Mouse (Mus musculus): ENCODE data around the gene Snrpf. TPM values are rescaled to one million over a fixed set of nuclear protein-coding genes. Genes with fewer than 3 reads are reported as not detected.
A peak's percentile ranks its signal among the peaks of the same experiment; 100 is the strongest.

Gene Snrpf
- polyA plus RNA-seq (2014; fragmentation: Nextera tagmentation; extraction: Ambion mirVana) = 77.0 and 77.4 TPM in 2 replicates

- Histone ChIP-seq H3K4me1 (ENCODE audit: control insufficient read depth in 2 of 2, insufficient read depth in 2 of 2, low read length in 2 of 2) (peaks cover 6 to 11% of the 10 kb centered on the region in 2 experiments), H3K27ac (replicated peaks in 1 of 2; ENCODE audit: control insufficient read depth in 1 of 2, insufficient read depth in 1 of 2, low read depth in 2 of 2, low read length in 2 of 2) (peak within 1 kb of the TSS; percentile 28 to 64), H3K4me2 (ENCODE audit: low read length) (peak within 1 kb of the TSS; percentile 93), H3K27me3 (ENCODE audit: control insufficient read depth, insufficient read depth, low read length) (no peaks in the 10 kb centered on the region), H3K9me3 (ENCODE audit: control insufficient read depth, low read length) (no peaks in the 10 kb centered on the region), H3K4me3 (ENCODE audit: control insufficient read depth in 1 of 2, insufficient read depth in 1 of 2, low read depth in 1 of 2, low read length in 2 of 2) (peak within 1 kb of the TSS; percentile 68 to 80), H3K36me3 (ENCODE audit: control insufficient read depth, insufficient read depth, low read length) (peaks cover 31% of the 10 kb centered on the region), H3K9ac (ENCODE audit: low read length) (peak within 1 kb of the TSS; percentile 86)
- ATAC-seq (ENCODE audit: insufficient number of reproducible peaks, insufficient read depth, low FRiP score, low read depth) = peak; percentile 90
- under 1% methylated on average over 56 of the region's 63 CpGs for WGBS
These were observed at the start of gene Snrpf for GRCm38 (mm10) chr10:93589281-93589848. Gene Snrpf, minus strand, starts transcription at chr10:93589706.

GRCm38 (mm10) chr10:93635941-93636340 lies 46.4 kb upstream of the Snrpf start:
- Histone ChIP-seq H3K27ac (replicated peaks in 1 of 2; ENCODE audit: control insufficient read depth in 1 of 2, insufficient read depth in 1 of 2, low read depth in 2 of 2, low read length in 2 of 2) (no peak overlapping the region), H3K4me1 (ENCODE audit: control insufficient read depth in 2 of 2, insufficient read depth in 2 of 2, low read length in 2 of 2) (peaks cover 3 to 5% of the 10 kb centered on the region in 2 experiments; a peak in 2 of 4 replicates), H3K4me2 (ENCODE audit: low read length) (no peak overlapping the region), H3K4me3 (ENCODE audit: control insufficient read depth in 1 of 2, insufficient read depth in 1 of 2, low read depth in 1 of 2, low read length in 2 of 2) (no peak overlapping the region), H3K36me3 (ENCODE audit: control insufficient read depth, insufficient read depth, low read length) (no peaks in the 10 kb centered on the region), H3K9ac (ENCODE audit: low read length) (no peak overlapping the region), H3K27me3 (ENCODE audit: control insufficient read depth, insufficient read depth, low read length) (peaks cover 52% of the 10 kb centered on the region), H3K9me3 (ENCODE audit: control insufficient read depth, low read length) (no peaks in the 10 kb centered on the region)
- whole genome bisulfite sequencing = 49% methylated on average over 9 of the region's 9 CpGs
- ATAC-seq (ENCODE audit: insufficient number of reproducible peaks, insufficient read depth, low FRiP score, low read depth) = no peak

- Histone ChIP-seq H3K4me1 (ENCODE audit: control insufficient read depth in 2 of 2, insufficient read depth in 2 of 2, low read length in 2 of 2) (no peaks in the 10 kb centered on the region), H3K4me2 (ENCODE audit: low read length) (no peak overlapping the region), H3K9me3 (ENCODE audit: control insufficient read depth, low read length) (no peaks in the 10 kb centered on the region), H3K9ac (ENCODE audit: low read length) (no peak overlapping the region), H3K27ac (replicated peaks in 1 of 2; ENCODE audit: control insufficient read depth in 1 of 2, insufficient read depth in 1 of 2, low read depth in 2 of 2, low read length in 2 of 2) (no peak overlapping the region), H3K27me3 (ENCODE audit: control insufficient read depth, insufficient read depth, low read length) (peaks cover 36% of the 10 kb centered on the region), H3K36me3 (ENCODE audit: control insufficient read depth, insufficient read depth, low read length) (no peaks in the 10 kb centered on the region), H3K4me3 (ENCODE audit: control insufficient read depth in 1 of 2, insufficient read depth in 1 of 2, low read depth in 1 of 2, low read length in 2 of 2) (no peak overlapping the region)
- no peak for ATAC-seq (ENCODE audit: insufficient number of reproducible peaks, insufficient read depth, low FRiP score, low read depth)
- WGBS = 90% methylated on average over 2 of the region's 2 CpGs
These were observed 44.5 kb upstream of the Snrpf start for GRCm38 (mm10) chr10:93633971-93634370.

- H3K9me3 ChIP-seq (ENCODE audit: control insufficient read depth, low read length) = no peaks in the 10 kb centered on the region
- 75% methylated on average over 5 of the region's 5 CpGs for WGBS
- no peaks in the 10 kb centered on the region for H3K4me1 ChIP-seq (ENCODE audit: control insufficient read depth in 2 of 2, insufficient read depth in 2 of 2, low read length in 2 of 2)
- H3K27me3 ChIP-seq (ENCODE audit: control insufficient read depth, insufficient read depth, low read length) = peaks cover 32% of the 10 kb centered on the region
- H3K27ac ChIP-seq (replicated peaks in 1 of 2; ENCODE audit: control insufficient read depth in 1 of 2, insufficient read depth in 1 of 2, low read depth in 2 of 2, low read length in 2 of 2) = no peak overlapping the region
- H3K9ac ChIP-seq (ENCODE audit: low read length) = no peak overlapping the region
- H3K36me3 ChIP-seq (ENCODE audit: control insufficient read depth, insufficient read depth, low read length) = no peaks in the 10 kb centered on the region
- no peak overlapping the region for H3K4me3 ChIP-seq (ENCODE audit: control insufficient read depth in 1 of 2, insufficient read depth in 1 of 2, low read depth in 1 of 2, low read length in 2 of 2)
- no peak for ATAC-seq (ENCODE audit: insufficient number of reproducible peaks, insufficient read depth, low FRiP score, low read depth)
- H3K4me2 ChIP-seq (ENCODE audit: low read length) = no peak overlapping the region
These were observed 44.1 kb upstream of the Snrpf start for GRCm38 (mm10) chr10:93633563-93633962.

- H3K9ac ChIP-seq (ENCODE audit: low read length) = no peak overlapping the region
- no peaks in the 10 kb centered on the region for H3K36me3 ChIP-seq (ENCODE audit: control insufficient read depth, insufficient read depth, low read length)
- no peak for ATAC-seq (ENCODE audit: insufficient number of reproducible peaks, insufficient read depth, low FRiP score, low read depth)
- 66% methylated on average over 4 of the region's 4 CpGs for WGBS
- H3K9me3 ChIP-seq (ENCODE audit: control insufficient read depth, low read length) = no peaks in the 10 kb centered on the region
- no peak overlapping the region for H3K27ac ChIP-seq (replicated peaks in 1 of 2; ENCODE audit: control insufficient read depth in 1 of 2, insufficient read depth in 1 of 2, low read depth in 2 of 2, low read length in 2 of 2)
- no peak overlapping the region for H3K4me2 ChIP-seq (ENCODE audit: low read length)
- H3K27me3 ChIP-seq (ENCODE audit: control insufficient read depth, insufficient read depth, low read length) = peaks cover 17% of the 10 kb centered on the region
- H3K4me3 ChIP-seq (ENCODE audit: control insufficient read depth in 1 of 2, insufficient read depth in 1 of 2, low read depth in 1 of 2, low read length in 2 of 2) = no peak overlapping the region
- no peaks in the 10 kb centered on the region for H3K4me1 ChIP-seq (ENCODE audit: control insufficient read depth in 2 of 2, insufficient read depth in 2 of 2, low read length in 2 of 2)
These were observed 42.6 kb upstream of the Snrpf start for GRCm38 (mm10) chr10:93632086-93632485.

GRCm38 (mm10) chr10:93630310-93630709 lies 40.8 kb upstream of the Snrpf start:
- Histone ChIP-seq H3K9ac (ENCODE audit: low read length) (no peak overlapping the region), H3K4me1 (ENCODE audit: control insufficient read depth in 2 of 2, insufficient read depth in 2 of 2, low read length in 2 of 2) (no peaks in the 10 kb centered on the region), H3K27ac (replicated peaks in 1 of 2; ENCODE audit: control insufficient read depth in 1 of 2, insufficient read depth in 1 of 2, low read depth in 2 of 2, low read length in 2 of 2) (no peak overlapping the region), H3K4me2 (ENCODE audit: low read length) (no peak overlapping the region), H3K27me3 (ENCODE audit: control insufficient read depth, insufficient read depth, low read length) (peaks cover 2% of the 10 kb centered on the region; the same call in 1 of the 2 replicates), H3K36me3 (ENCODE audit: control insufficient read depth, insufficient read depth, low read length) (no peaks in the 10 kb centered on the region), H3K4me3 (ENCODE audit: control insufficient read depth in 1 of 2, insufficient read depth in 1 of 2, low read depth in 1 of 2, low read length in 2 of 2) (no peak overlapping the region), H3K9me3 (ENCODE audit: control insufficient read depth, low read length) (no peaks in the 10 kb centered on the region)
- 95% methylated on average over 5 of the region's 5 CpGs for WGBS
- no peak for ATAC-seq (ENCODE audit: insufficient number of reproducible peaks, insufficient read depth, low FRiP score, low read depth)

- Histone ChIP-seq H3K4me3 (ENCODE audit: control insufficient read depth in 1 of 2, insufficient read depth in 1 of 2, low read depth in 1 of 2, low read length in 2 of 2) (no peak overlapping the region), H3K4me2 (ENCODE audit: low read length) (no peak overlapping the region), H3K4me1 (ENCODE audit: control insufficient read depth in 2 of 2, insufficient read depth in 2 of 2, low read length in 2 of 2) (peaks cover 0 to 2% of the 10 kb centered on the region in 2 experiments; a peak in 1 of 4 replicates), H3K9me3 (ENCODE audit: control insufficient read depth, low read length) (no peaks in the 10 kb centered on the region), H3K36me3 (ENCODE audit: control insufficient read depth, insufficient read depth, low read length) (no peaks in the 10 kb centered on the region), H3K27me3 (ENCODE audit: control insufficient read depth, insufficient read depth, low read length) (no peaks in the 10 kb centered on the region), H3K9ac (ENCODE audit: low read length) (no peak overlapping the region), H3K27ac (replicated peaks in 1 of 2; ENCODE audit: control insufficient read depth in 1 of 2, insufficient read depth in 1 of 2, low read depth in 2 of 2, low read length in 2 of 2) (no peak overlapping the region)
- no peak for ATAC-seq (ENCODE audit: insufficient number of reproducible peaks, insufficient read depth, low FRiP score, low read depth)
- WGBS = 81% methylated on average over 10 of the region's 10 CpGs
These were observed 34.6 kb upstream of the Snrpf start for GRCm38 (mm10) chr10:93624151-93624550.

- Histone ChIP-seq H3K9ac (ENCODE audit: low read length) (no peak overlapping the region), H3K4me1 (ENCODE audit: control insufficient read depth in 2 of 2, insufficient read depth in 2 of 2, low read length in 2 of 2) (peaks cover 0 to 2% of the 10 kb centered on the region in 2 experiments; a peak in 1 of 4 replicates), H3K27me3 (ENCODE audit: control insufficient read depth, insufficient read depth, low read length) (no peaks in the 10 kb centered on the region), H3K27ac (replicated peaks in 1 of 2; ENCODE audit: control insufficient read depth in 1 of 2, insufficient read depth in 1 of 2, low read depth in 2 of 2, low read length in 2 of 2) (no peak overlapping the region), H3K36me3 (ENCODE audit: control insufficient read depth, insufficient read depth, low read length) (no peaks in the 10 kb centered on the region), H3K4me3 (ENCODE audit: control insufficient read depth in 1 of 2, insufficient read depth in 1 of 2, low read depth in 1 of 2, low read length in 2 of 2) (no peak overlapping the region), H3K9me3 (ENCODE audit: control insufficient read depth, low read length) (no peaks in the 10 kb centered on the region), H3K4me2 (ENCODE audit: low read length) (no peak overlapping the region)
- no peak for ATAC-seq (ENCODE audit: insufficient number of reproducible peaks, insufficient read depth, low FRiP score, low read depth)
- 69% methylated on average over 9 of the region's 9 CpGs for WGBS
These were observed 34.2 kb upstream of the Snrpf start for GRCm38 (mm10) chr10:93623725-93624124.
